In the genomic region with DNA sequence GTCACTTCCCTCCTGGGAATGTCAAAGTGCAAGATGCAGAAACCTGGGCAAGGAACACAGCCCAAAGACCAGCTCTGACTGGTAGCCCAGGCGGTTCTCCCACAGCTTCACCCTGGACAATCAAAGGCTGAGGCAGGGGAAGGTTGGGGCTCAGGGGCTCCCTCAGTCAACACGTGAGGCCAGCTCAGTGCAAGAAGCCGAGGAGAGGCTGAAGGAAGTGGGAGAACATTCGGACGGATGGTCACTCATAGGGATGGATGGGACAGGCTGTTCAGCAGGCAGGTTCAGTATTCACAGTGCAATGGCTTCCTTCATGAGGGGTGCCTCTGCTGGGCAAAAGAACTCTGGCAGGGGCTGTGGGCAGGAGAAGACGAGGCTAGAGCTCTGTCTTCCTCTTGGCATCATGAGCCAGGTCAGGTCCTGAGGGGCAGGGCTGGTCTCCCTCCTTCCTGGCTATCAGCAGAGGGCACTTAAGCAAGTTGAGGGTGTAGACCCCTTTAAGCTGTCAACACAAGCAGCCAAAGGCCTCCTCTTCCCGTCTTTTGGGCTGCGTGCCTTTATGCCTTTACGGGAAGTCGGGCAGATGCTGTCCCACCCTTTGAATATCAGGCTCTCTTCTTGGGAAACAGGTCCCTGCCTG, we compare ENCODE assay signal across 15 mouse cellular contexts. TPM values are rescaled to one million over a fixed set of nuclear protein-coding genes. Genes with fewer than 3 reads are reported as not detected.
DNase-seq lines count a peak whose midpoint lies in the region; ATAC-seq and TF ChIP-seq lines count a peak whose summit lies in the region.
"Had no signal": no experiment of that assay in that cellular context is flagged by ENCODE, and none has a peak within 500 bp of the region (broad histone marks: within the 10 kb centered on the region; RNA-seq: fewer than 3 reads in every experiment).

No protein-coding gene starts in this region.

- no peak overlapping the region for H3K4me3 ChIP-seq in hindbrain, embryonic 10.5 days
- no peak overlapping the region for H3K4me3 ChIP-seq in hindbrain, embryonic 11.5 days (ENCODE audit: low read depth, low read length)
- H3K4me3 ChIP-seq in liver, embryonic 13.5 days (replicated peaks) = no peak overlapping the region
- no peak overlapping the region for H3K4me3 ChIP-seq in embryonic facial prominence, embryonic 14.5 days (ENCODE audit: low read depth, low read length)
- no peak overlapping the region for H3K4me3 ChIP-seq in myocyte
- no peak overlapping the region for H3K4me3 ChIP-seq in thymus, adult 2 months (ENCODE audit: control insufficient read depth, insufficient read depth, low read length)
- H3K4me3 ChIP-seq: heart, embryonic 12.5 days; limb, embryonic 13.5 days; midbrain, embryonic 13.5 days; neural tube, embryonic 12.5 days had no signal

- DNase-seq in hindbrain, embryonic 10.5 days (ENCODE audit: low spot score) = no peak
- no peak for DNase-seq in hindbrain, embryonic 11.5 days (ENCODE audit: low spot score)
- DNase-seq in liver, embryonic 13.5 days = no peak
- DNase-seq in liver = no peak
- no peak for DNase-seq in embryonic facial prominence, embryonic 14.5 days (ENCODE audit: low spot score)
- DNase-seq in layer of hippocampus, adult 18-20 months (ENCODE audit: low spot score in 2 of 2) = no peak
- DNase-seq in thymus, adult 2 months = no peak
- DNase-seq: cerebellum, adult 9-11 months; retina, postnatal 1 day; thymus, postnatal 14 days had no signal

- peaks cover 30% of the 10 kb centered on the region for H3K36me3 ChIP-seq in hindbrain, embryonic 10.5 days
- no peaks in the 10 kb centered on the region for H3K36me3 ChIP-seq in hindbrain, embryonic 11.5 days (ENCODE audit: control insufficient read depth, insufficient read depth, low read length)
- peaks cover 7% of the 10 kb centered on the region for H3K36me3 ChIP-seq in liver, embryonic 13.5 days
- H3K36me3 ChIP-seq in embryonic facial prominence, embryonic 14.5 days (ENCODE audit: control insufficient read depth, insufficient read depth, low read length) = peaks cover 41% of the 10 kb centered on the region
- peaks cover 35% of the 10 kb centered on the region for H3K36me3 ChIP-seq in myocyte (ENCODE audit: control insufficient read depth, insufficient read depth)
- H3K36me3 ChIP-seq in thymus, adult 2 months (ENCODE audit: control insufficient read depth, insufficient read depth, low read length) = no peaks in the 10 kb centered on the region

- no peak for TF ChIP-seq CTCF in thymus, adult 2 months (IDR thresholded peaks at IDR 0.05; ENCODE audit: borderline replicate concordance, control insufficient read depth, extremely low read depth, insufficient read depth, low read length, poor library complexity)

- no peaks in the 10 kb centered on the region for H3K9me3 ChIP-seq in hindbrain, embryonic 10.5 days
- no peaks in the 10 kb centered on the region for H3K9me3 ChIP-seq in hindbrain, embryonic 11.5 days (ENCODE audit: control insufficient read depth, low read length)
- H3K9me3 ChIP-seq in liver, embryonic 13.5 days (replicated peaks) = no peaks in the 10 kb centered on the region
- no peaks in the 10 kb centered on the region for H3K9me3 ChIP-seq in embryonic facial prominence, embryonic 14.5 days (ENCODE audit: control insufficient read depth, low read length)
- H3K9me3 ChIP-seq: heart, embryonic 12.5 days; limb, embryonic 13.5 days; midbrain, embryonic 13.5 days; neural tube, embryonic 12.5 days had no signal

- WGBS in hindbrain, embryonic 10.5 days = 90% methylated on average over 10 of the region's 10 CpGs
- 91% methylated on average over 10 of the region's 10 CpGs for whole genome bisulfite sequencing in hindbrain, embryonic 11.5 days
- 62% methylated on average over 10 of the region's 10 CpGs for WGBS in liver, embryonic 13.5 days (ENCODE audit: insufficient replicate concordance)
- 91% methylated on average over 10 of the region's 10 CpGs for WGBS in embryonic facial prominence, embryonic 14.5 days
- WGBS in thymus, adult 2 months = 94% methylated on average over 10 of the region's 10 CpGs

- TF ChIP-seq POLR2A in myocyte (IDR thresholded peaks at IDR 0.05; ENCODE audit: insufficient read length, low read depth) = no peak
- no peak for TF ChIP-seq POLR2A in thymus, adult 2 months (IDR thresholded peaks at IDR 0.05; ENCODE audit: control insufficient read depth, extremely low read depth, insufficient read depth, low read length, poor library complexity)

- ATAC-seq in hindbrain, embryonic 11.5 days (ENCODE audit: low FRiP score) = no peak
- ATAC-seq in liver, embryonic 13.5 days (ENCODE audit: low read depth) = no peak
- no peak for ATAC-seq in embryonic facial prominence, embryonic 14.5 days (ENCODE audit: low read depth)
- ATAC-seq: midbrain, embryonic 13.5 days had no signal

- peak overlapping the region; percentile 86 for H3K27ac ChIP-seq in hindbrain, embryonic 10.5 days
- no peak overlapping the region for H3K27ac ChIP-seq in hindbrain, embryonic 11.5 days (ENCODE audit: low read depth, low read length)
- H3K27ac ChIP-seq in liver, embryonic 13.5 days = peak overlapping the region; percentile 22; the same call in 1 of the 2 replicates
- peak overlapping the region; percentile 88 for H3K27ac ChIP-seq in embryonic facial prominence, embryonic 14.5 days (replicated peaks; ENCODE audit: low read depth, low read length)
- no peak overlapping the region for H3K27ac ChIP-seq in thymus, adult 2 months (ENCODE audit: control insufficient read depth, insufficient read depth, low read length)
- H3K27ac ChIP-seq: neural tube, embryonic 12.5 days had no signal

- no peak overlapping the region for H3K9ac ChIP-seq in hindbrain, embryonic 11.5 days (ENCODE audit: low read depth, low read length)
- H3K9ac ChIP-seq in liver, embryonic 13.5 days = no peak overlapping the region
- no peak overlapping the region for H3K9ac ChIP-seq in embryonic facial prominence, embryonic 14.5 days (ENCODE audit: low read depth, low read length)
- H3K9ac ChIP-seq: heart, embryonic 12.5 days; limb, embryonic 13.5 days; midbrain, embryonic 13.5 days; neural tube, embryonic 12.5 days had no signal

- no peaks in the 10 kb centered on the region for H3K79me2 ChIP-seq in myocyte (ENCODE audit: control insufficient read depth, insufficient read depth)

- H3K4me2 ChIP-seq in hindbrain, embryonic 11.5 days (replicated peaks; ENCODE audit: low read depth, low read length) = no peak overlapping the region
- H3K4me2 ChIP-seq in liver, embryonic 13.5 days = no peak overlapping the region
- no peak overlapping the region for H3K4me2 ChIP-seq in embryonic facial prominence, embryonic 14.5 days (ENCODE audit: low read depth, low read length)
- no peak overlapping the region for H3K4me2 ChIP-seq in myocyte (ENCODE audit: low read depth)
- H3K4me2 ChIP-seq: heart, embryonic 12.5 days; limb, embryonic 13.5 days; midbrain, embryonic 13.5 days; neural tube, embryonic 12.5 days had no signal

- H3K4me1 ChIP-seq in hindbrain, embryonic 10.5 days (replicated peaks) = peaks cover 49% of the 10 kb centered on the region
- H3K4me1 ChIP-seq in hindbrain, embryonic 11.5 days (replicated peaks; ENCODE audit: control insufficient read depth, insufficient read depth, low read length) = peaks cover 10% of the 10 kb centered on the region
- H3K4me1 ChIP-seq in liver, embryonic 13.5 days (replicated peaks) = peaks cover 55% of the 10 kb centered on the region
- H3K4me1 ChIP-seq in embryonic facial prominence, embryonic 14.5 days (ENCODE audit: control insufficient read depth, insufficient read depth, low read length) = peaks cover 30% of the 10 kb centered on the region
- H3K4me1 ChIP-seq in thymus, adult 2 months (replicated peaks; ENCODE audit: control insufficient read depth, insufficient read depth, low read length) = no peaks in the 10 kb centered on the region

- no peaks in the 10 kb centered on the region for H3K27me3 ChIP-seq in hindbrain, embryonic 10.5 days (ENCODE audit: insufficient read depth, poor library complexity, severe bottlenecking)
- H3K27me3 ChIP-seq in hindbrain, embryonic 11.5 days (ENCODE audit: control insufficient read depth, insufficient read depth, low read length) = no peaks in the 10 kb centered on the region
- H3K27me3 ChIP-seq in liver, embryonic 13.5 days = no peaks in the 10 kb centered on the region
- H3K27me3 ChIP-seq in embryonic facial prominence, embryonic 14.5 days (replicated peaks; ENCODE audit: control insufficient read depth, insufficient read depth, low read length) = no peaks in the 10 kb centered on the region
- no peaks in the 10 kb centered on the region for H3K27me3 ChIP-seq in myocyte (ENCODE audit: control insufficient read depth, insufficient read depth, insufficient read length)
- no peaks in the 10 kb centered on the region for H3K27me3 ChIP-seq in thymus, adult 2 months (ENCODE audit: control insufficient read depth, insufficient read depth, low read length)
- H3K27me3 ChIP-seq: heart, embryonic 12.5 days; limb, embryonic 13.5 days; midbrain, embryonic 13.5 days; neural tube, embryonic 12.5 days had no signal

- H3ac ChIP-seq in myocyte (ENCODE audit: control insufficient read depth, insufficient read length) = no peak overlapping the region

TF ChIP-seq in myocyte, 11 proteins besides CTCF, POLR2A, EP300 and RAD21:
- TF ChIP-seq SRF (IDR thresholded peaks at IDR 0.05; ENCODE audit: control insufficient read depth, insufficient read length, low read depth) (no peak), POLR2AphosphoS2 (IDR thresholded peaks at IDR 0.05; ENCODE audit: insufficient read length, low read depth) (peak; percentile 66), MYOD1 (IDR thresholded peaks at IDR 0.05; ENCODE audit: control insufficient read depth in 1 of 3, insufficient read length in 2 of 3, low read depth in 2 of 3) (no peak)

RNA-seq across cellular contexts. Expression of a gene that starts 18.1 kb away (rescaled TPM):
- polyA plus RNA-seq in hindbrain, embryonic 10.5 days (2016; fragmentation: Nextera tagmentation; extraction: Ambion mirVana) = 7.2 TPM in 2 replicates
- 5.3 and 6.0 TPM in 2 replicates for polyA plus RNA-seq in hindbrain, embryonic 11.5 days (2014; fragmentation: Nextera tagmentation; extraction: Ambion mirVana)
- 4.6 and 6.1 TPM in 2 replicates for polyA plus RNA-seq in liver, embryonic 13.5 days (2015; fragmentation: Nextera tagmentation; extraction: Ambion mirVana)
- 18.1 and 21.4 TPM in 2 replicates for polyA plus RNA-seq in embryonic facial prominence, embryonic 14.5 days (2014; fragmentation: Nextera tagmentation; extraction: Ambion mirVana)
- 68.1 TPM for polyA plus RNA-seq in myocyte (2012; fragmentation: generic; extraction: Trizol)
- 10 to 100 TPM; 22.0 to 23.3 TPM for total RNA-seq in layer of hippocampus, adult 18-20 months (2021)
- polyA plus RNA-seq in thymus, adult 2 months (2012; rRNA removed) = 10.7 and 12.5 TPM in 2 replicates

RNA-seq across cellular contexts. Expression of a gene that starts 45.8 kb away (rescaled TPM):
- 86.7 and 90.7 TPM in 2 replicates for polyA plus RNA-seq in hindbrain, embryonic 10.5 days (2016; fragmentation: Nextera tagmentation; extraction: Ambion mirVana)
- polyA plus RNA-seq in hindbrain, embryonic 11.5 days (2014; fragmentation: Nextera tagmentation; extraction: Ambion mirVana) = 117 and 123 TPM in 2 replicates
- 28.2 and 32.2 TPM in 2 replicates for polyA plus RNA-seq in liver, embryonic 13.5 days (2015; fragmentation: Nextera tagmentation; extraction: Ambion mirVana)
- polyA plus RNA-seq in embryonic facial prominence, embryonic 14.5 days (2014; fragmentation: Nextera tagmentation; extraction: Ambion mirVana) = 89.3 and 95.0 TPM in 2 replicates
- polyA plus RNA-seq in myocyte (2012; fragmentation: generic; extraction: Trizol) = 51.0 TPM
- 100 to 1,000 TPM; 323 to 325 TPM for total RNA-seq in layer of hippocampus, adult 18-20 months (2021)
- 54.4 and 61.2 TPM in 2 replicates for polyA plus RNA-seq in thymus, adult 2 months (2012; rRNA removed)

Comparison
In these comparisons a context has a peak if more than half of its experiments do, and no peak if none do; other contexts are left out.
1. H3K27ac ChIP-seq: peak in hindbrain, embryonic 10.5 days (single experiment), liver, embryonic 13.5 days (single experiment) and embryonic facial prominence, embryonic 14.5 days (single experiment); none in hindbrain, embryonic 11.5 days (single experiment) and thymus, adult 2 months (single experiment).